Mouse (Mus musculus) gastrocnemius, postnatal 25 days (tissue): ENCODE results near the gene Tgfb1i1. TPM values are rescaled to one million over a fixed set of nuclear protein-coding genes. Genes with fewer than 3 reads are reported as not detected.

Experiments used
- DNase-seq: peaks from one replicate; pipeline ENCODE4 v3.0.0; 2022
- microRNA-seq, 2 experiments: library from miRNA; unstranded; fragments of <30 nt; microRNA quantifications; one replicate each; pipeline ENCODE4 v1.2.0; 2021; ENCODE audit warnings: borderline replicate concordance in 2 of 2
- total RNA-seq, 2 experiments: library from RNA; stranded (reverse); gene quantifications; 1 replicate in 1 of 2; 2 replicates in 1 of 2; pipeline ENCODE4 v1.2.3; 2021

Tgfb1i1 gene
- total RNA-seq, 2 experiments from 2014 or later: 9.0 to 10.2 TPM

GRCm38 (mm10) chr7:128288923-128289544 is 42.4 kb downstream of the Tgfb1i1 start:
- no peak for DNase-seq

- no peak for DNase-seq
These were observed 48.2 kb downstream of the Tgfb1i1 start for GRCm38 (mm10) chr7:128294785-128295184.

- DNase-seq: no peak
These were observed 49.9 kb downstream of the Tgfb1i1 start for GRCm38 (mm10) chr7:128296514-128296913.

GRCm38 (mm10) chr7:128297291-128297616 is 50.6 kb downstream of the Tgfb1i1 start:
- no peak for DNase-seq

- peak; percentile 62 for DNase-seq
These were observed 51.2 kb downstream of the Tgfb1i1 start, which contains the start of gene BC017158 for GRCm38 (mm10) chr7:128297617-128298480. Gene BC017158 (minus strand): TSS chr7:128298170.

- no peak for DNase-seq
These were observed 52.1 kb downstream of the Tgfb1i1 start for GRCm38 (mm10) chr7:128298481-128299342.

- DNase-seq: no peak
These were observed 54.3 kb downstream of the Tgfb1i1 start for GRCm38 (mm10) chr7:128300952-128301351.

GRCm38 (mm10) chr7:128302151-128302550 is 55.5 kb downstream of the Tgfb1i1 start:
- no peak for DNase-seq

GRCm38 (mm10) chr7:128304198-128304597 is 57.6 kb downstream of the Tgfb1i1 start:
- no peak for DNase-seq

- DNase-seq: no peak
These were observed 58.3 kb downstream of the Tgfb1i1 start for GRCm38 (mm10) chr7:128304907-128305306.

Small RNA genes lying within 50 kb of the gene (microRNA-seq; reads per million reads assigned to microRNA genes)
- gene Mir3103: 0.26 to 0.74 reads per million in 2 experiments

Other genes with a start within 250 kb of the Tgfb1i1 start
- 100 to 1,000 TPM; 235 to 294 TPM for gene Trim72, start 242.9 kb upstream of the Tgfb1i1 start, total RNA-seq
- gene Itgam, start 184.2 kb upstream of the Tgfb1i1 start, total RNA-seq: 1 to 10 TPM; 1.1 to 2.6 TPM
- gene Gm49368, start 184.1 kb upstream of the Tgfb1i1 start, total RNA-seq: not detected
- gene Itgax, start 117.3 kb upstream of the Tgfb1i1 start, total RNA-seq: under 1 TPM in 1 of 2 experiments, not detected in 1; 0.21 TPM
- gene Itgad, start 92.4 kb upstream of the Tgfb1i1 start, total RNA-seq: not detected
- 1,000 to 10,000 TPM; 1,477 to 1,564 TPM for gene Cox6a2, start 40.4 kb upstream of the Tgfb1i1 start, total RNA-seq
- 1 to 10 TPM; 5.8 to 8.7 TPM for gene Armc5, start 9.5 kb upstream of the Tgfb1i1 start, total RNA-seq
- 1 to 10 TPM; 1.7 to 2.0 TPM for gene 9130023H24Rik, start 8.8 kb upstream of the Tgfb1i1 start, total RNA-seq
- not detected for gene Slc5a2, start 18.8 kb downstream of the Tgfb1i1 start, total RNA-seq
- 1 to 10 TPM; 3.4 to 3.7 TPM for gene BC017158, start 51.4 kb downstream of the Tgfb1i1 start, total RNA-seq
- gene Rgs10, start 171.9 kb downstream of the Tgfb1i1 start, total RNA-seq: 1 to 10 TPM; 3.6 to 4.1 TPM
- gene Tial1, start 214.9 kb downstream of the Tgfb1i1 start, total RNA-seq: 10 to 100 TPM; 36.3 to 40.6 TPM